Mouse (Mus musculus): Measurements from ENCODE around the gene Phactr3. TPM values are rescaled to one million over a fixed set of nuclear protein-coding genes. Genes with fewer than 3 reads are reported as not detected.
A peak's percentile ranks its signal among the peaks of the same experiment; 100 is the strongest.
"Not testable (repeated sequence)": the region's sequence is repeated elsewhere in the genome, so short reads cannot be mapped to it uniquely, and the experiment has no call there.

Phactr3 gene
- not detected in 2 replicates for polyA plus RNA-seq (2012; ENCODE audit: insufficient read depth, insufficient read length, missing spikeins)

GRCm38 (mm10) chr2:178118801-178119560 is at the start of gene Phactr3:
Gene Phactr3, plus strand, starts transcription at chr2:178118975.
- H3K4me3 ChIP-seq (ENCODE audit: insufficient read depth, low read depth, low read length), result no peak within 1 kb of the TSS
- no peak within 1 kb of the TSS for H3K27ac ChIP-seq (replicated peaks; ENCODE audit: low read depth, low read length)
- H3K4me1 ChIP-seq (ENCODE audit: control insufficient read depth, insufficient read depth, insufficient read length, low read length), result no peaks in the 10 kb centered on the region

- H3K4me1 ChIP-seq (ENCODE audit: control insufficient read depth, insufficient read depth, insufficient read length, low read length); H3K27ac ChIP-seq (replicated peaks; ENCODE audit: low read depth, low read length): not testable (repeated sequence)
- H3K4me3 ChIP-seq (ENCODE audit: insufficient read depth, low read depth, low read length), result peak within 1 kb of the TSS; percentile 66
Measured at GRCm38 (mm10) chr2:178078166-178078717, 40.5 kb upstream of the Phactr3 start, which contains the start of gene Zfp931. Gene Zfp931, minus strand, starts transcription at chr2:178078476.

- no peak overlapping the region for H3K27ac ChIP-seq (replicated peaks; ENCODE audit: low read depth, low read length)
- no peaks in the 10 kb centered on the region for H3K4me1 ChIP-seq (ENCODE audit: control insufficient read depth, insufficient read depth, insufficient read length, low read length)
- H3K4me3 ChIP-seq (ENCODE audit: insufficient read depth, low read depth, low read length), result no peak overlapping the region
Measured at GRCm38 (mm10) chr2:178089586-178089985, 29.2 kb upstream of the Phactr3 start.

- H3K27ac ChIP-seq (replicated peaks; ENCODE audit: low read depth, low read length), result no peak overlapping the region
- no peak overlapping the region for H3K4me3 ChIP-seq (ENCODE audit: insufficient read depth, low read depth, low read length)
- H3K4me1 ChIP-seq (ENCODE audit: control insufficient read depth, insufficient read depth, insufficient read length, low read length), result no peaks in the 10 kb centered on the region
Measured at GRCm38 (mm10) chr2:178098021-178098420, 20.8 kb upstream of the Phactr3 start.

GRCm38 (mm10) chr2:178101957-178102356 is 16.8 kb upstream of the Phactr3 start:
- H3K4me3 ChIP-seq (ENCODE audit: insufficient read depth, low read depth, low read length), result no peak overlapping the region
- H3K4me1 ChIP-seq (ENCODE audit: control insufficient read depth, insufficient read depth, insufficient read length, low read length), result no peaks in the 10 kb centered on the region
- no peak overlapping the region for H3K27ac ChIP-seq (replicated peaks; ENCODE audit: low read depth, low read length)

GRCm38 (mm10) chr2:178117946-178118345 is 829 bp upstream of the Phactr3 start:
- Histone ChIP-seq H3K4me1 (ENCODE audit: control insufficient read depth, insufficient read depth, insufficient read length, low read length) (no peaks in the 10 kb centered on the region), H3K4me3 (ENCODE audit: insufficient read depth, low read depth, low read length) (no peak overlapping the region), H3K27ac (replicated peaks; ENCODE audit: low read depth, low read length) (no peak overlapping the region)

GRCm38 (mm10) chr2:178119561-178120355 is 983 bp downstream of the Phactr3 start:
- no peak overlapping the region for H3K27ac ChIP-seq (replicated peaks; ENCODE audit: low read depth, low read length)
- H3K4me1 ChIP-seq (ENCODE audit: control insufficient read depth, insufficient read depth, insufficient read length, low read length), result no peaks in the 10 kb centered on the region
- no peak overlapping the region for H3K4me3 ChIP-seq (ENCODE audit: insufficient read depth, low read depth, low read length)

GRCm38 (mm10) chr2:178120356-178120645 is 1.5 kb downstream of the Phactr3 start:
- no peak overlapping the region for H3K4me3 ChIP-seq (ENCODE audit: insufficient read depth, low read depth, low read length)
- H3K4me1 ChIP-seq (ENCODE audit: control insufficient read depth, insufficient read depth, insufficient read length, low read length), result no peaks in the 10 kb centered on the region
- H3K27ac ChIP-seq (replicated peaks; ENCODE audit: low read depth, low read length), result no peak overlapping the region

GRCm38 (mm10) chr2:178120651-178121374 is 2.0 kb downstream of the Phactr3 start:
- no peak overlapping the region for H3K4me3 ChIP-seq (ENCODE audit: insufficient read depth, low read depth, low read length)
- H3K27ac ChIP-seq (replicated peaks; ENCODE audit: low read depth, low read length), result no peak overlapping the region
- H3K4me1 ChIP-seq (ENCODE audit: control insufficient read depth, insufficient read depth, insufficient read length, low read length), result no peaks in the 10 kb centered on the region

GRCm38 (mm10) chr2:178121375-178121688 is 2.6 kb downstream of the Phactr3 start:
- H3K4me3 ChIP-seq (ENCODE audit: insufficient read depth, low read depth, low read length), result no peak overlapping the region
- H3K27ac ChIP-seq (replicated peaks; ENCODE audit: low read depth, low read length), result no peak overlapping the region
- no peaks in the 10 kb centered on the region for H3K4me1 ChIP-seq (ENCODE audit: control insufficient read depth, insufficient read depth, insufficient read length, low read length)

GRCm38 (mm10) chr2:178121946-178122665 is 3.3 kb downstream of the Phactr3 start:
- Histone ChIP-seq H3K4me1 (ENCODE audit: control insufficient read depth, insufficient read depth, insufficient read length, low read length) (no peaks in the 10 kb centered on the region), H3K4me3 (ENCODE audit: insufficient read depth, low read depth, low read length) (no peak overlapping the region), H3K27ac (replicated peaks; ENCODE audit: low read depth, low read length) (no peak overlapping the region)

GRCm38 (mm10) chr2:178123466-178123865 is 4.7 kb downstream of the Phactr3 start:
- no peak overlapping the region for H3K4me3 ChIP-seq (ENCODE audit: insufficient read depth, low read depth, low read length)
- no peak overlapping the region for H3K27ac ChIP-seq (replicated peaks; ENCODE audit: low read depth, low read length)
- H3K4me1 ChIP-seq (ENCODE audit: control insufficient read depth, insufficient read depth, insufficient read length, low read length), result no peaks in the 10 kb centered on the region

GRCm38 (mm10) chr2:178125427-178125826 is 6.7 kb downstream of the Phactr3 start:
- Histone ChIP-seq H3K4me1 (ENCODE audit: control insufficient read depth, insufficient read depth, insufficient read length, low read length) (no peaks in the 10 kb centered on the region), H3K27ac (replicated peaks; ENCODE audit: low read depth, low read length) (no peak overlapping the region), H3K4me3 (ENCODE audit: insufficient read depth, low read depth, low read length) (no peak overlapping the region)

- H3K27ac ChIP-seq (replicated peaks; ENCODE audit: low read depth, low read length), result no peak overlapping the region
Measured at GRCm38 (mm10) chr2:178126041-178126820, 7.5 kb downstream of the Phactr3 start.

More at GRCm38 (mm10) chr2:178126041-178126820, 7.5 kb downstream of the Phactr3 start:
- H3K4me1 ChIP-seq (ENCODE audit: control insufficient read depth, insufficient read depth, insufficient read length, low read length), result no peaks in the 10 kb centered on the region
- H3K4me3 ChIP-seq (ENCODE audit: insufficient read depth, low read depth, low read length), result no peak overlapping the region

Data from brown adipose tissue, adult 24 weeks (tissue).